Mouse (Mus musculus) urinary bladder, postnatal 36 days (tissue): ENCODE results near the gene Gm20388.
A peak's percentile ranks its signal among the peaks of the same experiment; 100 is the strongest.

Experiments used
- DNase-seq, 2 experiments: peaks; one replicate each; pipeline ENCODE4 v3.0.0; 2022; ENCODE audit warnings: low spot score in 2 of 2, mixed read lengths in 1 of 2

Gm20388 gene

DNA sequence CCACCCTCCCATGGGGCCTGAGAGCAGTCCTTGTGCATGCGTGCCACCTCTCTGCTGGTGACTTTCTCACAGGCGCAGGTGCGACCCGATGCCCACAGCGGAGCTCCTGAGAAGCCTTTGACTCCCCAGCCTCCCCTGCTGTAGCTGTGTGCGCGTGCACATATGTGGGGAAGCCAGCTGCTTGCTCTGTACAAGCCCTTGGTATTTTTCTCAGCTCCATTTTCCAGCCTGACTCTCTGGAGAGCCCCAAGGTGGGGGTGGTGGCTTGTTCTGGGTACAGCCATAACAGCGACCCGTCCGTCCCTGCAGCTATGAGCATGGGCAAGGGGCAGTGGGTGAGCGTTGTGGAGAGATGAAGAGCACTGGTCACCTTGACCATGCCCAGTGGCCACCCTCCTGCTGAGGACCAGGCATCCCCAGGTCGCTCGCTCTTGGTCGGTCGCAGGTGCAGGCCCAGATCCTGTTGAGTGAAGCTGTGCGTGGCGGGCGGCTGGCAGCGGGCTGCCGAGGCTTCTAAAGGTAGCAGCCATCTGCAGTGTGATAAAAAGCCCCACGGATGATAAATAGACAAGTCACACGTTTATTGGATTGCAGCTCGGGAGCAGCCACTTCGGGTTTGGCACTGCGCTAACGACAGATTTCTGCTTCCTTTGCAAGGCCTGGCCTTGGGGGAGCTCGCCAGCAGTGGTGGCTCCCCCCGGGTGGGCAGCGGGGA, 502.4 kb downstream of the Gm20388 start:
- no peak for DNase-seq

DNA sequence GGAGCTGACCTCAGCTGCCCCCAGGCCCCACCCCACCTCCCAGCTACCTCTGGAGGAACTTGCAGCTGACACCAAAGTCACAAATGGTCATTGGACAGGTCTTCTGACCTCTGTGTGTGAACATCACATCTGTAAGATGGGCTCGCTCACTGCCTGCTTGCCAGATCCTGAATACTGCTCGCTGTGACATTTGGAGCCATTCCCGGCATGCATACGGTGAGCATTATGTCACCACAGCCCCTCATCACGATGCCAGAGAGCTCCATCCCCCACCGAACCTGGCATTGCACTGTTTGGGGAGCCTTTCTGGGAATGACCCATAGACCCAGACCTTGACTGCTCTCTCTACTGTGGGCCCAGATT, 503.0 kb downstream of the Gm20388 start:
- no peak for DNase-seq

DNA sequence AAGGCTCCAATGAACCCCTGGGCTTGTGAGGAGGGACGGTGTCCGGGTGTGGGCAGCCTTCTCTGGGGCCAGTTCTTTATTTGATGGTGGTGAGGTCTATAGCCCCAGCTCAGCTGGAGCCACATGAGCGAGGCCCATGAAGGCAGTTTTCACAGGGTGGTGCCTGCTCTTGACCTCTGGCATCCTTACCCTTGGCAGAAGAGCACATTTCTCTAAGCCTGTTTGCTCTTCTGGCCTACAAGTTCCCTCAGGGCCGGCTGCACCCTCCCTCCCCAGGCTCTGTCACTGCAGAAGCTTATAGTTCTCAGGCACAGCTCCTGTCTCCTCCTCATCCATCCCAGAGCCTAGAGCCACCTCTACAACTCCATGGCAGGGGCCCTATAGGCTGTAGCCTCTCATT, 503.6 kb downstream of the Gm20388 start:
- no peak for DNase-seq

DNA sequence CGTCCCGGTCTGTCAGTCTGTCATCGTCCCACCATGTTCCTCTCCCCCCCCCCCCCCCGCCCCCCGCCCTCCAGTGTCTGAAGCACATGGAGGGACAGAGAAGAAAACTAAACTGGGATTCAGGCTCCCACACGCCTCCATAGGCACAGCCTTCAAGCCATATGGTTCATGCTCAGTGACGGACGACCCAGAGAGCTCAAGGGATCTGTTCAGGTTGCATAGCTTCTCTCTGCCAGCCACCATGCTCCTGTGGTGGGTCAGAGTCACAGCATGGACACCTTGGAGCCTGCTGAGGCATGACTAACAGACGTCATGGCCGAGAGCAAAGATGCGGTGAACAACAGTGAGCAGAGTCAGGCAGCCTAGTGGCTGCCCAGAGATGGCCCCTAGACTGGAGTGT, 504.8 kb downstream of the Gm20388 start:
- DNase-seq: no peak

DNA sequence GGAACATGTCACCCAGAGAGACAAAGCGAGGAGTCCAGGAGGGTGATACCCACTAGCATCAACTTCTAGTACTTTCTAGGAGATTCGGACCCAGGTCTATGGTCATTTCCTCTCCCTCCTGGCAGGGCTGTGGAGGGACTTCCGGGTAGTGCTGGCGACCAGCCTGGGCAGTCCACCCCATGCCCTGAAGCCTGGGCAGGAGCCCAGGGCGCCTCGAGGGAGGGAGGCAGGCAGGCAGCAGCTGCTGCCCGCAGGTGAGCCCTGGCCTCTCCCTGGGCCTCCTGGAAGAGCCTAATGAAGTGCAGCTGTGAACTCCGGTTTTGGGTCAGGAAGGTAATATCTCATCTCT, 505.5 kb downstream of the Gm20388 start:
- no peak for DNase-seq

DNA sequence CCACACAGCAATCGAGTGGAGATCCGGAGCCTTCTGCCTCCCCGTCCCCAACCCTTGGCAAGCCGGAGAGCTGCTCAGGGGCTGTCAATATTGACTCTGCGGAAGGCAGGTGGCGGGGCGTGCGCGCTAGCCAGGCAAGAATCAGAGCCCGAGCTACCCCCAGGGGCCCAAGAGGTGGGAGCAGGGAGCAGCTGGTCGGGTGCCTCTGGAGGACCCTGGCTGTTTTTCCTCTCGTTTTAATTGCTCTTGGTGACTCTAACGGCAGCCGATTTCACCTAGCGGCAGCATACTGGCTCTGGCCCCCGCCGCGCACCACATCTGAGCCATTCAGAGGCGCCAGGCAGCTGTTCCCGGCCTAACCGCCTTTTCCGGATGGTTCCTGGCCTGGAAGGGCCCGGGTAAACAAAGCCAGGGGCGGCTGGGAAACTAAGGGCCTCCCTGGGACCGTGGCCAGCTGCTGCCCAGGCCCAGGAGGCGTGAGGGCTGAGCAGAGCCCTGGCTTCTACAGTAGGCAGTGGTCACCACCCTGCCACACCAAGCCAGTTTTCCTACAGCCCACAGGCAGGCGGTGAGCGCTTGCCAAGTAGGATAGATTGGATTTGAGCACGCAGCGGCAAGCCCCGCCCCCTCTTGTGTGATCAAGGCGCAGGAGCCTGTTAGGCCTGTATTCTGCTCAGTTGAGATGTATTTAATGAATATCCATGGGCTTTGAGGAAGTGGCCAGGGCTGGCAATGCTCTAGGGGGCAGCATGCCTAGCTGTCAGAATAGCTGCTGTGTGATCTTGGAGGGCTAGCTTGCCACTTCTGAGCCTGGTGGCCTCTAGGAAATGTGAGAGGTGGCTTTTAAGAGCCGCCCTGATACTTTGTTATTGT, 506.1 kb downstream of the Gm20388 start:
- peak; percentile 82 to 88 for DNase-seq

DNA sequence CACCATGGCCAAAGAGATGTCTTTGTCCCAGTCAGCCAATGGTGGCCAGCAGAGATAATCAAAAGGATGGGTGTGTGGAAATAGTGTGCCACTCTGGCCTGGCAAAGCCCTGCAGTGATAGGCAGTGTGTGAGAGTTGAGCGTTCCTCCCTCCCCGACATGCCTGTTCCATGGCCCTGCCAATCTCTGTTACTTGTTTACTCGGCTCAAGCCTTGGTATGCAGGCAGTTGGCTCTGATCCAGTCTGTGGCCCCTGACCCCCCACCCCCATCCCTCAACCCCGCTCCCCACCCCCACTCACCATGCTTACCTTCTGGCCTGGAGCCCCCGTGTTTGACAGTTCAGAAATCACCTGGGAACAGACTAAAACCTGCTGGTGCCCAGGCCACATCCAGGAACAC, 507.5 kb downstream of the Gm20388 start:
- DNase-seq: peak; percentile 45 to 61

DNA sequence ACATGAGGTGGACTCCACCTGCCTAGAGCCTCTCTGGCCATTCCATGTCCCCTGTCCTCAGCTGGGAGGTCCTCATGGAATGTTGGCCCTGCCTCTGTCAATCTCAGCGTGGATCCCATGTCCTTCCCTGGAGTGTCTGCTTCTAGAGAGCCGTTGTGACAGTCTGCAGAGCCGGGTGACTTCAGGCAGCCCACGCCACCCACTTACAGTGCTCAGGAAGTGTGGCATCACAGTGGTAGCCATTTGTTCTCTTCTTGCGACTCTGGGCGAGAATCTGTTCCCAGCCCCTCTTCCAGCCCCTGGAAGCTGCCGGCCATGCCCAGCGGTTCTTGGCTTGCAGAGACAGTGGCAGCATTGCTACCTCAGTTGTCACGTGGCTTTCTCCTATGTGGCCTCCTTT, 509.0 kb downstream of the Gm20388 start:
- no peak for DNase-seq

DNA sequence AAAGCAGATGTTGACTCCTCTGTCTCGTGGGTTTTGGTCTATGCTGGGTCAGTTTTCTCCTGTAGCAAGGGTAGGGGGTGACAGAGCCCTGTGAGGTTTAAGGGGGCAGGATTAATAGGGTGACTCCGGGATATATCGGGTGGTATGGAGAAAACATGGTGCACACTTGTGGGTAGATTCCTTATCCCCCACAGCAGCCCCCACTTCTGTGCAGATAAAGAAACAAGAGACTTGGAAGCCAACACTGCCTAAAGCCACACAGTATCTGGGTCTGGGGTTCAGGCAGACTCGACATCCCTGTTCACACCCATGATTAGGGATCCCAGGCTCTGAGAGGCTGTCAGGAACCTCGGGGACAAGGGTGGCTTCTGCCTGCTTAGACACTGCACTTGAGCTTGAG, 509.6 kb downstream of the Gm20388 start:
- no peak for DNase-seq

DNA sequence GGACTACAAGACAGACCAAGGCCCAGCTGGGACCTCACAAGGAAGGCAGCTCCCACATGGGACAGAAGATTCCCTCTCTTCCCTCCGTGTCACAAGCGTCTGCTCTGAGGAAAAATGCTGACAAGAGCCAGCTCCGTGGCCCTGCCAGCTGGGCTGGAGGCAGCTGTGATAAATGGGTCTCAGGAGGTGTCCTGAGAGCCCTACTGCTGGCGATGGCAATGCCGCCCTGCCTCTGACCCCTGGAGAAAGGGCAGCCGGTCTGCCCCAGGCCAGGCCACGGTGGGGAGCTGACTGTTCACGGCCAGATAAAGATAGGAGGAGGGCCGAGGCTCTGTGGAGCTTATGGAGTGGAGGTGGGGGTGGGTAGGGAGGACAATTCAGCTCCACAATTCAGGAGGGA, 511.0 kb downstream of the Gm20388 start:
- DNase-seq: peak in 1 of 2 experiments; percentile 59

DNA sequence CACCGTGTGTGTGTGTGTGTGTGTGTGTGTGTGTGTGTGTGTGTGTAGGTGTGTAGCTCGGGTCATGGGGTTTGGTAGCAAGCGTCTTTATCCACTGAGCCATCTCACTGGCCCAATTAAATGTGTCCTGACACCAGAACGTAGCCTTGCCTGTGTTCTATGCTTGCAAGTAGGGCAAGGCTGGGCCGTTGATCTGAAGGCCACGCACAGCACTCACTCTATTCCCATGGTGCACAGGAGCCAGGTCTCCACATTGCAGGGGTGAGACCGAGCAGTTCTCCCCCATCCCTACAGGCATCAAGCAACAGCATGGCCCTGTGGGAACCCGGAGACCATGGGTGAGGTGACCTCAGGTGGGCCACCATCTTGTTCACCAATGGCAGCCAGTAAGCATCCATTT, 511.6 kb downstream of the Gm20388 start:
- no peak for DNase-seq

DNA sequence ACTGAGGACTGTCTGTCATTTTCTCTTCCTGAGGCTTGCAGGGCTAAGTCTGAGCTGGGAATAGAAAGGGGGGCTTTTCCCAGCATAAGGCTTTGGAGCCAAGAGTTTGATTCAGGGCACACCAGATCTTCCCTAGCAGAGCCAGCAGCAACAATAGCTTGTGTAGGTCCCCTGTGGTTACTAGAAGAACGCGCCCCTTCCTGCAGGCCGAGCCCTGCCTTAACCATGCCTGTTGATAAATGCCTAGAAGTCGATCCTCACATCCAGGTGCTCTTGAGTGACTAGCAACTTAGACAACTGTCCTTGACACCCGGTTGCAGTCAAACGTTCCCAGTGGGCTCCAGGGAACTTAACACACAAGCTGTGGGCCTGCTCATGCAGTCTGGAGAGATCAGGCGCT, 512.9 kb downstream of the Gm20388 start:
- no peak for DNase-seq

DNA sequence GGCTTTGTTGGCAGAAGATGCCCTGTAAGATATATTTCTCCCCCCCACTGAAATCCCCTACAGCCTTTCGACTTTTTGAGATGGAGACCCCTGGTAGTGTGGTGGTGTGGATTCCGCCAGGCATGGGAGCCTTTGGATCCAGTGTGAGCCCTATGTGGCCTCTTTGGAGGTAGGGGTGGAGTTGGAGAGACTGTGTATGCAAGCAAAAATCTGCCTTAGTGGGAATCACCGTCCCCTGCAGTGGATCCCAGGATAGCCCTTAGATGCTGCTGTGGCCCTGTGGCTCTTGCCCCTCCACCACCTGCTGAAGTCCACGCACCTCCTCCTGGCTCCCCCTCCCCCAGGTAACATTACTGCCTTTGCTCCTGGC, 514.2 kb downstream of the Gm20388 start:
- DNase-seq: no peak

DNA sequence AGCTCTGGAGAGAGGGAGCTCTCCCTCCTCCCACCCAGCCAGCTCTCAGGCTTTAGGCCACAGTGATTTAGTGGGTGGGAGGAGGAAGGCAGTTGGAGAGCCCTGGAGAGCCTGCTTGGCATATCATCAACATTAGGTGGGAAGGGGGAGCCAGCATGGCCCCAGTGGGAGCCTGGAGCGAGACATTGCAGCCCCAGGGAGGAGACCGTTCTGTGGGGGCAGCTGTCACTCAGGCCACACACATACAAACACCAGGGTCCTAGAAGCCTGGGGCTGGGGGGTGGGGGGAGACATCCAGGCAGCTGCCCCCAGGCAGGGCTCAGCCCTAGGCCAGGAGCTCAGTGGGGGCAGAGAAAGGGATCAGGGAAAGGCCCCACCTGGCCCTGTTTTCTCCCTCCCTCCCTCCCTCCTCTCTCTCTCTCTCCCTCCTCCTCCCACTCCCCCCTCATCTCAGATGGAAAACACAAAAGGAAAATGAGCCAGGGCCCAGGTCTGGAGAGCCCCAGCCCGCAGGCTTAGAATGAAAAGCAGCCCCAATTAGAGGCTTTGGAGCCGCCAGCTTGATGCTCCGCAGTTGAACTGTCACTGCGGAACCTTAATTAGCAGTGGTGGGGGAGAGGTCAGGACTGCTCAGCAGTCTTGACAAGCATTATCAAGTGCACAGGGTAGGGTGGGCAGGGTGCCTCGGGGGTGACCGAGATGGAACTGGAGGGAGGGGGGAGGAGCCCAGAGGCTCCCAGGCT, 514.7 kb downstream of the Gm20388 start:
- no peak for DNase-seq

DNA sequence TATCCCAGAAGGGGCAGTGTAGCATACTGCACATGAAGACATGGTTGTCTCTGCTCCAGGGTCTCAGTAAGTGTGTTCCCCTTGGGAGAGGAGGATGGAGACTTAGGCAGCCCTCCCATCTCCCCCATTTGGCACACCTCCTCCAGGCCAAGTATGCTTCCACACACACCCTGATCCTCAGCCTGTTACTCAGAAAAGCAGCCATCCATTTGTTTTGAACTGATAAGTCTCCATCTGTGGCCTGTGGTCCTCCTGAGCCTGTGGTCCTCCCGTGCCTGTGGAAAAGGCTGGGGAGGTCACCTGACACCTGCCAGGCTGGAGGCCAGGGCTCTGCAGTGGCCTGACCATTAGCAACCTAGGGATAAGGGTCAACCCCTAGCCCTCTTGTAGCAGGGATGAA, 515.5 kb downstream of the Gm20388 start:
- DNase-seq: no peak

DNA sequence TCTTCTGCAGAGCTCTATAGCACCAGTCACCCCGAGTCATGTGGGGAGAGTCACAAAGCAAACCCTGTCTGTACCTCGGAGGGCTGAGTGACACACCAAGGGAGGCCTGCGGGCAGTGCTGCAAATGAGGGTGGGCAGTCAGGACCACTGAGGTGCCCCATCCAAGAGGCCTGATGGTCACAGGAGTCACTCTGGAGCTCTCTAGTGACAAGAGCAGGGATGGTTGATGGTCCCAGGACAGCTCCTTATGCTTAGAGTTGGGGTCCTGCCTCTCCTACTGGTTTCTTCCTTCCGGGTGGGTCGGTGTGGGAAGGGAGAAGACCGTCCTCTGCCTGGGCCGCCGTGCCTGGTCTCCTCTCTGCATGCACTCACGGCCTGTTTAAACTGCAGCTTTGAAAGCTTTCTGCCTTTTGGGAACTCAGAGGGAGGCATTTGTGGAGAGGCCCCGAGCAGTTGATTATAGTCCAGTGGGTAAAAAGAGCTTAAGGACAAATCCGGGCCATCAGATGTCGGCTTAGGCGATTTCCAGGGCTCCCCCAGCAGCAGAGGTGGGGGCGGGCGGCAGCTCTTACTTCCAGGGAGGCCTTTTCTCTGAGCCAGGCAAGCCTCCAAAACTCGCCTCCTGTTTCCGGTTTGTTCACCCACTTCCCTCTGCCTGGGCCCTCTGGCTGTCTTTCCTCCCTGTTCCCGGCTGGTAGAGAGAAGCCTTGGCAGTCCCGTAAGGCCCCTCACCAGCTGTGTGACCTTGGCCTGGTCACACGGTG, 516.2 kb downstream of the Gm20388 start:
- no peak for DNase-seq

DNA sequence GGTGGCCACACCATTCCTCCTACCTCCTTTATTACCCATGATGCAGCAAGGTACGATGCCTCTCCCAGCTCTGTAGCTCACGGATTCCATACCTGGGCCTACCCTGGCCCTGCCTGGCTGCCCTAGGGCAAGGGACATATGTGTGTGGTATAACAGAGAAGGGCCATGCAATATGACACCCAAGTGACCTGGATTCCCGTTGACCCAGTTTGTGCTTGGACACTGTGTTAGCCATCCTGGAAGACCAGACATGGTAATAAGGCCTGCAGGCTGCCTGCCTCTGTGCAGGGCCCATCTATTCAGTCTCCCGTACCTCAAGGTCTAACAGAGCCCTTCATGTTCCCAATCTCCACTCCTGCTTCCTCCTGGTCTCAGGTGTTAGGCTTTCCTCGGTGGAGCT, 517.9 kb downstream of the Gm20388 start:
- no peak for DNase-seq

DNA sequence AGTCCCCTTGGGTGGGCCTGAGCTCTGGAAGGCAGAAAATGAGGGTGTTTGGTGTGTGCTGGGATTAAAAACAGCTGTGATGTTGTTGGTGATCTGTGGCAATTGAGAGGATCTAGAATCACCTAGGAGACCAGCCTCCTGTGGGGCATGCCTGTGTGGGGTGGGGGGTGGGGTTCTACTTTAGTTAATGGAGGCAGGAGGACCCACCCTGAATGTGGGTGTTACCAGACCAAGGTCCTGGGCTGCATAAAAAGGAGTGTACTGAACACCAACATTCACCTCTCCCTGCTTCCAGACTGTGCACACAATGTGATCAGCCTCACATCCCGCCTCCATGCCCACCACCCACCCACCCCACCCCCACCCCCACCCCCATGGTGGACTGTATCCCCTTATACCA, 518.5 kb downstream of the Gm20388 start:
- no peak for DNase-seq

DNA sequence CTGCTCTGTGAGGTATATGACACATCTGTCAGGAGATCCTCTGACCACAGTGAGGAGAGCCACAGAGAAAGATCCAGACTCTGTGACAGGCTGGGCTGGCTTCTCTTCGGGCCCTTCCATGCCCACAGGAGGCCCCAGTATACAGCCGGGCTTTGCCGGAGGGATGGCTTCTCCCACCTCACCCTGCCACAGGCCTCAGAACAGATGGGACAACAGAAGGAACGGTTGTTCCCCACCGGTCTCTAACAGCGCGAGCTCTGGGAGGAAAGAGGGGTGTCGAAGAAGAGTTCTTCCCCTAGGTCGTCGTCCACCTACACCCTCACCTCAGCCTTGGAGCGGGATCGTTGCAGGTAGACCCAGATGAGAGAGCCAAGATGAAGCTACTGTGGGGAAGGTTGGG, 520.4 kb downstream of the Gm20388 start:
- no peak for DNase-seq

DNA sequence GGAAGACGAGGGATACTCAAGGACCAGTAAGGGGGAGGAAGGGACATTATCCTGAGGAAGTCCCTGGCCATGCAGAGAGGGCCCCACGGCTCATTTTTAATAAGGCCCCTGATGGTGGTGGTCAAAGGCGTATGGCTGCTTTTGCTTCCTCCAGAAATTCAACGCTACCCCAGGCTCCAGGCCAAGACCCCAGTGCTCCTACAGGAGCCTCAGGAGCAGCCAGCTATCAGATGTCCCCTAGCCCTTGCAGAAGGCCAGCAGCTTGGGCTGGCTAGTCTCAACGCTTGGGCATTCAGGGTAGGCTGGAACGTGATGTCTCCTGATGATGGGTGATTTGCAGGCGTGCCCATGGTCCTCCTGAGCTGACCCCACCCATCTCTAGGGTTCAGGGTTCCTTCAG, 521.8 kb downstream of the Gm20388 start:
- DNase-seq: no peak

DNA sequence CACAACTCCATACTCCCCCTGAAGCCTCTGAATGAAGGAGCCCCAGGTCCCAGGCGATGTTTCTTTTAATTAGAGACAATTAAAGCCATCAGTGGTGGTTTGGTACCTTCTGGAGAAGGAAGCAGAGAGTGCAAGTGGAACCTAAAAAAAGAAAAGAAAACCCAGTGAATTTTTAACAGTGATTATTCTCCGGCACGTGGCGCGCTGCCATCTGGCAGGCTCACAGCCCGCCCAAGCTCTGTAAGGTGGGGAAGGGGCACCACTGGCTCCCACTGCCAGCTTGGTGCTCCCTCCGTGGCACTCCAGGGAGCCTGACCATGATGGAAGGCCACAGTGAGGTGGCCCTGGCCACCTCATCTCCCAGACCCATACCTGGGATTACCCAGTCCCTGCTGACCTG, 522.5 kb downstream of the Gm20388 start:
- DNase-seq: no peak

DNA sequence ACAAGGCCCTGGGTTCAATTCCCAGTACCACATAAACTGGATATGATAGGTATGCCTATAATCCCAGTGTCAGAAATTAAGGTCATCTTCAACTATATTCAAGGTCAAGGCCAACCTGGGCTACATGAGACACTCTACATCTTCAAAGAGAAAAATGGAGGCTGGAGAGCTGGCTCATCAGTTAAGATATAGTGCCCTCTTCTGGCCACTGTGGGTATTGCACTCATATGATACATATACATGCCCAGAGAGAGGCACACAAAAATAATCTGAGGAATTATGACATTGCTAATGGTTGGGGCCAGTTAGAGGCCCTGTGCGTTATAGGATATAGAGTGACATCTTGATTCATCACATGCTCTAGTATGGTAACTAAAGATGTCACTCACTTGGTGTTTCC, 523.1 kb downstream of the Gm20388 start:
- DNase-seq: no peak
